Mouse (Mus musculus) embryonic facial prominence, embryonic 10.5 days (tissue): ENCODE measurements around the gene Spred1. TPM values are rescaled to one million over a fixed set of nuclear protein-coding genes. Genes with fewer than 3 reads are reported as not detected.
A peak's percentile ranks its signal among the peaks of the same experiment; 100 is the strongest.

Experiments
- DNase-seq: peaks from one replicate; pipeline ENCODE4 v3.0.0-alpha.2; 2017; ENCODE audit warnings: low spot score
- H3K27ac ChIP-seq: fragments of 300-500 bp; sonication (generic); replicated peaks from 2 replicates; pipeline ENCODE4 v1.5.1; 2016; ENCODE audit warnings: mild to moderate bottlenecking
- H3K27me3 ChIP-seq: fragments of 300-500 bp; sonication (generic); replicated peaks from 2 replicates; pipeline ENCODE4 v1.6.1; 2016; ENCODE audit warnings: low read depth, mild to moderate bottlenecking; ENCODE audit not compliant: poor library complexity, severe bottlenecking
- H3K36me3 ChIP-seq: fragments of 300-500 bp; sonication (generic); replicated peaks from 2 replicates; pipeline ENCODE4 v1.6.1; 2016; ENCODE audit warnings: mild to moderate bottlenecking, moderate library complexity
- H3K4me1 ChIP-seq: fragments of 300-500 bp; sonication (generic); 2 replicates; pipeline ENCODE4 v1.6.1; 2016
- H3K4me3 ChIP-seq: fragments of 300-500 bp; sonication (generic); 2 replicates; pipeline ENCODE4 v1.5.1; 2016; ENCODE audit warnings: mild to moderate bottlenecking, moderate library complexity
- H3K9me3 ChIP-seq: fragments of 300-500 bp; sonication (generic); 2 replicates; pipeline ENCODE4 v1.6.1; 2016; ENCODE audit warnings: mild to moderate bottlenecking
- WGBS: fragments of 180-500 bp; shearing (Covaris S2); methylation state at CpG from one replicate; pipeline ENCODE4 v1.1.7; 2016; 5-methylcytosine and 5-hydroxymethylcytosine counted together
- polyA plus RNA-seq: library from polyadenylated mRNA; unstranded; fragments of >200 nt; fragmentation: Nextera tagmentation; extraction: Ambion mirVana; gene quantifications from 2 replicates; pipeline ENCODE4 v1.2.1, GENCODE M21; 2016

Gene Spred1
- polyA plus RNA-seq, 1 experiment from 2014 or later: 13.8 TPM

DNA sequence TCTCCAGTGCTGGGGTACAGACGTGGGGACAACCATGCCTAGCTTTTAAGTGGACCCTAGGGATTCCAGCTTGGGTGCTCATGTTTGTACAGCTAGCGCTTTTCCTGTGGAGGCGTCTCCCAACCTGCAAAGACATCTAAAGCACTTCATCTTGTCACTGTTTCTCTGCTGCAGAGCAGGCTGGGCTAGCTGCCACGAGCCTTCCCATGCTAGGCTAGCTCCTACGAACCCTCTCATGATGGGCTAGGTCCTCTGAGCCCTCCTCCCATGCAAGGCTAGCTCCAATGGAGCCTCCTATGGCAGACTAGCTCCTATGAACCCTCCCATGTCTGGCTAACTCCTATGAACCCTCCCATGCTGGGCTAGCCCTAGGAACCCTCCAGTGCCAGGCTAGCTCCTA lies 82.2 kb downstream of the Spred1 start:
- DNase-seq: no peak
- no peaks in the 10 kb centered on the region for H3K9me3 ChIP-seq
- peaks cover 13% of the 10 kb centered on the region for H3K4me1 ChIP-seq
- no peak overlapping the region for H3K4me3 ChIP-seq
- WGBS: 74% methylated on average over 5 of the region's 5 CpGs
- H3K36me3 ChIP-seq: no peaks in the 10 kb centered on the region
- no peak overlapping the region for H3K27ac ChIP-seq
- H3K27me3 ChIP-seq: no peaks in the 10 kb centered on the region

DNA sequence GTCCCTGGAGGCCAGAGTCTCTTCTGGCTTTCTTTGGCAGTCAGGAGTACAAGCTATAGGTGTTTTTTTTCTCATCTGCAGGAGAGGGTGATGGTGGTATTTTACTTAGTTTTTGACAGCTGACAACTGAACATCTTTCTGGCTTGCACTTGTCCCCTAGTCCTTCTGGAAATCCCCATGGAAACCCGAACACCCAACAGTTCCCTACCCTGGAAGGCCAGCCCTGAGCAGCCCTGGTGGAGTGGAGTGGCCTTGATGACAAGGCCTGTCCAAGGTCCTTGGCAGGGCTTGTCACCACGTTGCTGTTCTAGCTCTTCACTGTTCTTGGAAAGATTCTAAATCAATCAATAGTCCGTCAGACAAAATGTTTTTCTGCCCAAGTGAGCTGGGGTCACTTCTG lies 83.4 kb downstream of the Spred1 start:
- H3K27ac ChIP-seq: no peak overlapping the region
- no peak for DNase-seq
- no peak overlapping the region for H3K4me3 ChIP-seq
- peaks cover 16% of the 10 kb centered on the region for H3K4me1 ChIP-seq
- WGBS: 76% methylated on average over 3 of the region's 3 CpGs
- H3K27me3 ChIP-seq: no peaks in the 10 kb centered on the region
- H3K9me3 ChIP-seq: no peaks in the 10 kb centered on the region
- no peaks in the 10 kb centered on the region for H3K36me3 ChIP-seq

DNA sequence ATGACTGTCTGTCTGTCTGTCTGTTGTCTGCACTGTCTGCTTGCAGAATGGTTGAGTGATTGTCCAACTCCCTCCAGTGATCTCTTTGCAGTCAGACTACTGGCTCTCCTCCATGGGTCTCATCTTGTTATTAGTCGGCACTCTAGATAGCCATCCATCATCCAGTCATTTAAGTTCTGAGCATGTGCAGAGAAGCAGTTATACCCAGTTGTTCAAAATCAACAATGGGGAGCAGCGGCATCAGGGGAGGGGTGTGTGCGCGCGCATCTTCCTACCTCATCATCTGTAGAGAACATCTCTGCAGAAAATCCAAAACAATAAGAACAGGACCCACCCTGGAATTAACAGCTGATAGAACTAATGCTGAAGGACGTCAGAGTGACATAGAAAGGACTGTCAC lies 83.9 kb downstream of the Spred1 start:
- no peaks in the 10 kb centered on the region for H3K9me3 ChIP-seq
- no peak overlapping the region for H3K4me3 ChIP-seq
- no peak overlapping the region for H3K27ac ChIP-seq
- DNase-seq: no peak
- no peaks in the 10 kb centered on the region for H3K36me3 ChIP-seq
- no peaks in the 10 kb centered on the region for H3K27me3 ChIP-seq
- 88% methylated on average over 6 of the region's 6 CpGs for WGBS
- H3K4me1 ChIP-seq: peaks cover 15% of the 10 kb centered on the region

DNA sequence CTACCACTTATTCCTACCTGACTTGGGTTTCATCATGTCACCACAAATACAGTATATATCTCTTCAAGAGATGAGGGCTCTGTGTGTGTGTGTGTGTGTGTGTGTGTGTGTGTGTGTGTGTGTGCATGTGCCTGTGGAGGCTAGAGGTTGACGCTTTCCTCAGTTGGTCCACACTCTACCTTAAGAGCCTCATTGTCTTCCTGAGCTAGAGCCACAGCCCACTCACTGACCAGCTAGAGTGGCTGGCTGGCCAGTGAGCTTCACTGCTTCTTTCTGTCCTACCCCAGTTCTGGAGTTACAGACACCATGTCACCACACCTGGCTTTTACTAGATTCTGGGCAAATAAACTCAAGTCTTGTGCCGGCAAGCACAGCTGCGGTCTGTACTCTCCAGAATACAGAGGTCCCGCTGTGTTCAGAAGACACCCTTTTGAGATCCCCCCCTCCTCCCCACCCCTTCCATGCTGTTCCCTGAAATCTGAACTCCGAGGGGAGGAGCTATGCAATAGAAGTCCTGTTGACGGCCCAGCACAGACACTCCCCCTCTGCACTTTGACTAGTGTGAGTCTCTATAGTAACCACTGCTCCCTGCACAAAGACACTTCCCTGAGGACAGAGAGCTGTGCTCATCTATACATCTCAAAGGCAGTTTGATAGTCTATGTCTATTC lies 89.4 kb downstream of the Spred1 start:
- H3K4me3 ChIP-seq: peak overlapping the region; percentile 43
- DNase-seq: peak; percentile 74
- no peaks in the 10 kb centered on the region for H3K9me3 ChIP-seq
- no peaks in the 10 kb centered on the region for H3K36me3 ChIP-seq
- no peaks in the 10 kb centered on the region for H3K27me3 ChIP-seq
- H3K27ac ChIP-seq: peak overlapping the region; percentile 73
- peaks cover 24% of the 10 kb centered on the region for H3K4me1 ChIP-seq
- WGBS: 2% methylated on average over 6 of the region's 6 CpGs

DNA sequence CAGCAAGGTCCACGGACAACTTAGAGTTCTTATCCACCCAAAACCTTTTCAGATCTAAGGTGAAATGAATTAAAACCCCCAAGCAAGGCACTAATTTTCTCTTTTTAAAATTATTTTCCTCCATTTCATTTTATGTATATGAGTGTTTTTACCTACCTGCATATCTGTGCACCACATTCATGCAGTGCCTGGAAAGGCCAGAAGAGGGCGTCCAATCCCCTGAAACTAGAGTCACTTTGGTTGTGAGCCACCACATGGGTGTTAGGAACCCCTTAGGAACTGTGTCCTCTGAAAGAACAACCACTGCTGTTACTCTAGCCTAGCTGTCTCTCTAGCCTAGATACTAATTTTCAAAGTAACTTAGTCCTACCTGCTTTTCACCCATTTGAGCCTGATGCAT lies 95.0 kb downstream of the Spred1 start:
- no peak overlapping the region for H3K4me3 ChIP-seq
- no peak overlapping the region for H3K27ac ChIP-seq
- 53% methylated on average over 2 of the region's 2 CpGs for WGBS
- no peaks in the 10 kb centered on the region for H3K36me3 ChIP-seq
- H3K27me3 ChIP-seq: no peaks in the 10 kb centered on the region
- peaks cover 15% of the 10 kb centered on the region for H3K4me1 ChIP-seq
- H3K9me3 ChIP-seq: no peaks in the 10 kb centered on the region
- no peak for DNase-seq

DNA sequence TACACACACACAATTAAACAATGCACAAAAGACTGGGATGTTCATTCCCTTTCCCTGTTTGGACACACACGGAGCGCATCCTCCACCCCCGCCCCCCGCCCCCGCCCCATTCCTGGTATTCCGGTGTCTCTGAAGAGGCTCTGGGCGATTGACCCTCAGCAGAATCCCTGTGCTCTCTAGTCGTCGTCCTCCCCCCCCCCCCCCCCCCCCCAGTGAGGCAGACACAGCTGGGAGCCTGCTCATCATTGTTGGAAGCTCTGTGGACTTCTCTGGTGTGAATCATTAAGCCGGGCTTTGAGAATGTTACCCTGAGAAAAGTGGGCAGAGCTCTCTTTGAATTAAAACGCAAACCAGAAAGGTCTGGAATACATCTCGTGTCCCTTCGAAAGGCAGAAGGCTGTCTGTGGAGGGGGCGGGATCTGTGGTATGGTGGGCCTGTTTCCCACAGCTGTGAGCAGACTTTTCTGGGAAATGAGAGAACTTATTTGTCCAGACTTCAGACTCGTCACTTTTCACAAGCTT lies 96.6 kb downstream of the Spred1 start:
- Histone ChIP-seq H3K4me1 (peaks cover 7% of the 10 kb centered on the region), H3K36me3 (no peaks in the 10 kb centered on the region), H3K27me3 (no peaks in the 10 kb centered on the region), H3K4me3 (peak overlapping the region; percentile 28), H3K27ac (peak overlapping the region; percentile 20; the same call in 1 of the 2 replicates), H3K9me3 (no peaks in the 10 kb centered on the region)
- WGBS: 10% methylated on average over 15 of the region's 15 CpGs
- DNase-seq: peak; percentile 40

DNA sequence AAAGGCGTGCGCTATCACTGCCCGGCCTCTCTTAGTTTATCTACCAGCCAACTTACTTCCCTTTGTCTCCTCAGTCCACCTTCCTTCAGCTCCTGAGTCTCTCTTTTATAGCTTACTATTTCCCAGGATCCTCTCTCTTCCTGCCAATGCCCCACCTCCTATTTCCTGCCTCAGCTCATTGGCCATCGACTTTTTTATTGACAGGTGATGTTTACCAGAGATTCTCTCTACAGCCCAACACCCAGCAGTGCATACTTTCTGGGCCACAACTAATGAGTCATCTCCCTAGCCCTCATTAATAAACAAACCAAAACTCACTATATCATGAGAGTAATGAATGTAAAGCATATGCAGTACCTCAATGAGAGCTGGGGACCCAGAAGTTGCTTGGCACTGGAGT lies 98.4 kb downstream of the Spred1 start:
- Histone ChIP-seq H3K27me3 (no peaks in the 10 kb centered on the region), H3K4me1 (peaks cover 7% of the 10 kb centered on the region), H3K4me3 (no peak overlapping the region), H3K27ac (no peak overlapping the region), H3K9me3 (no peaks in the 10 kb centered on the region), H3K36me3 (no peaks in the 10 kb centered on the region)
- DNase-seq: no peak
- 93% methylated on average over 4 of the region's 4 CpGs for WGBS

DNA sequence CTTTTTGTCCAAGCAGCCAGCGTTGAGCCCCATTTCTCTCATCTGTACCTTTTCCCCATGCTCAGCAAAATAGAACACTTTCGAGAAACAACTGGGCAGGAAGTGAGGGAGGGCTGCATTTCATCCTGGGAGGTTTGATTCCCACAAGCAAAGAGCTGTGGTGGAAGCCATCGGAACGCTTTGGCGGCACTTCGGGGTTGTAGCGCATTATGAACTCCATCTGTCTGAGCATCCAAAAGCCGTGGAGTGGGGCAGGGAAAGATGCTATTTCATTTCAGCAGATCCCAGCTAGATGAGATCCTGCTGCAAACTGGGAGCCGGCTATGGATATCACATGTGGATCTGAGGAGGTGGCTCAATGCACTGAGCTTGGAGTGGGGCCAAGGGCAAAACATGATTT lies 101.5 kb downstream of the Spred1 start:
- no peak overlapping the region for H3K27ac ChIP-seq
- no peaks in the 10 kb centered on the region for H3K36me3 ChIP-seq
- no peaks in the 10 kb centered on the region for H3K27me3 ChIP-seq
- no peak for DNase-seq
- no peaks in the 10 kb centered on the region for H3K9me3 ChIP-seq
- H3K4me1 ChIP-seq: peaks cover 4% of the 10 kb centered on the region
- 82% methylated on average over 9 of the region's 9 CpGs for WGBS
- no peak overlapping the region for H3K4me3 ChIP-seq

DNA sequence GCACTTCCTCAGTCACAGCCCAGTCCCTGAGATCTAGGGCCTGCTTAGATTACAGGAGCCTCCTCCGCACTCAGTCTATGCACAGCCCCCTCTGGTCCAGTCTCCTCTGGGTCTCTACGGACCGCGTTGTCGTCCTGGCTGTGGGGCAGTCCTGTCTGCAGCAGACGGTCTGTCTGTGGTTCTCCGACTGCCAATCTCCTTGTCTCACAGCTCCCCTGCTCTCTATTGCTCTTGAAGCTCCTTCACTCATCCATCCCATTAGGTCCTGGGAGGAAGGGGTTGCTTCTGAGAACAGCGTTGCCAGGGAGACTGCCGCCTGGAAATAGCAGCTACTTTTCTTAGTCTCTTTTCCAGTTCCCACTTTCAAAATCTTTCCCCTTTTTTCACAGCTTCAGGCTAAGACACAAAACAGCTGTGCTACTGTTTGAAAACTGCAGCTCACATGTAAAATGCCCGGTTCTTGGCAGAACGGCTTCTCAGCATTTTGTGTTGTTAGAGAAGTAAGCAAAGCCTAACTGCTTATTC lies 107.5 kb downstream of the Spred1 start:
- WGBS: 64% methylated on average over 11 of the region's 11 CpGs
- DNase-seq: no peak

DNA sequence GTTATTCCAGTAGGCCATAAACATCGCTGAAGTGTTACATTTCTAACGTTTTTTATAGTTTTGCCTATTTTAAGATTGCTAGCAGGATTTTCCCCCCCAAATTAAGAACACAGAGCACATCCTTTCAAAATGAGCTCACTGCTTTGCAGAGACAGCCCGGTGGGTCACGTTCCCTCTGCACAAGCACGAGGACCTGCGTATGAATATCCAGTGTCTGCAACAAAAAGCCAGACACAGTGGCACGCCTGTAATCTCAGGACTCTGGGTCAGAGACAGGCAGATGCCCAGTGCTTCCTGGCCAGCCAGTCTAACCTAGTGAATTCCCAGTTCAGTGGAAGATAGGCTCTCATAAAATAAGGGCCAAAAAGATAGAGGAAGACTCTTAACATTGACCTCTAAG lies 109.1 kb downstream of the Spred1 start:
- WGBS: 85% methylated on average over 7 of the region's 7 CpGs
- Histone ChIP-seq H3K27ac (no peak overlapping the region), H3K4me3 (no peak overlapping the region), H3K27me3 (peaks cover 9% of the 10 kb centered on the region; the same call in 1 of the 2 replicates), H3K36me3 (no peaks in the 10 kb centered on the region), H3K9me3 (no peaks in the 10 kb centered on the region), H3K4me1 (peaks cover 10% of the 10 kb centered on the region)
- no peak for DNase-seq

More for the DNA sequence above, 107.5 kb downstream of the Spred1 start:
- Histone ChIP-seq H3K4me1 (peaks cover 10% of the 10 kb centered on the region), H3K36me3 (no peaks in the 10 kb centered on the region), H3K4me3 (no peak overlapping the region), H3K27ac (0 out of 2 replicates have a peak overlapping the region, but pooled peaks have one; percentile 14), H3K9me3 (no peaks in the 10 kb centered on the region), H3K27me3 (peaks cover 9% of the 10 kb centered on the region; the same call in 1 of the 2 replicates)

DNA sequence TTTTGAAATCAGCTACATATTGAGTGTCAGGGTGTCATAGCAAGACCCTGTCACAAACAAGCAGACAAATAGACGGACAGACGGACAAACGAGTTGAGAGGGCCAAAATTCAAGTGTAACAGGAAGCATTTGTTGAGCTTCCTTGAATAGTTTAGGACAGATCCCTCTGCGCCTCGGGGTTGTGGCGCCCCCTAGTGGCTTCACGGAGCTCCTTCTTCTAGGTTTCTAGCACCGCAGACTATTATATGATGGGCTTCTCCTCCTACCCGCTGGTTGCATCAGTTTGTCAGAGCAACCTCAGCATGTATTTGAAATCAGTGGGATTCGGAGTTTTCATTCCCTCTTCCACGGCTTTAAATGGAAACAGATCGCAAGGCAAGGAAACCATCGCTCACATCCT lies 110.1 kb downstream of the Spred1 start:
- 8% methylated on average over 13 of the region's 13 CpGs for WGBS
- Histone ChIP-seq H3K4me3 (no peak overlapping the region), H3K9me3 (no peaks in the 10 kb centered on the region), H3K27me3 (peaks cover 9% of the 10 kb centered on the region; the same call in 1 of the 2 replicates), H3K4me1 (peaks cover 10% of the 10 kb centered on the region), H3K27ac (no peak overlapping the region), H3K36me3 (no peaks in the 10 kb centered on the region)
- peak; percentile 90 for DNase-seq
